Mouse (Mus musculus) monocyte, adult 2 months (primary cell): ENCODE measurements around the gene Raver1.
A peak's percentile ranks its signal among the peaks of the same experiment; 100 is the strongest.

Experiments used
- DNase-seq, 2 experiments: peaks; one replicate each; pipeline ENCODE4 v3.0.0; 2022; ENCODE audit warnings: low spot score in 2 of 2, low read depth in 1 of 2

The Raver1 gene

DNA sequence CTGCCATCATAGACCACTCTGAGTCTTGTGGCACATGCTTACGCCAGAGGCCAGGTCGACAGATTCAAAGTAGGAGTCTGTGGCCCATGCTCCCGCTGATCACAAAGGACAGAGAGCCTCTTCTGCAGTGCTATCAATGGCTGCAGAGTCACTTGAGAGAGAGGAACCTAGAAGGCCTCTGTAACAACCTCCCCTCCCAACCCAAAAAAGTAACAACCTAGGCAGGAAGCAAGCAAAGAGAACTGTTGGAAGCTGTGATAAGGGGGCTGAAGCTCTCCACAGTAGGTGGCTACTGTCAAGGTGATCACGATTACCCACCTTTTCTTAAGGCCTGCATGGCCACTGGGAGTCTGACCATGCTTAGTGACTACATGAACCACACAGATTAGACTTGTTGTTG, 48.2 kb downstream of the Raver1 start:
- DNase-seq = no peak

DNA sequence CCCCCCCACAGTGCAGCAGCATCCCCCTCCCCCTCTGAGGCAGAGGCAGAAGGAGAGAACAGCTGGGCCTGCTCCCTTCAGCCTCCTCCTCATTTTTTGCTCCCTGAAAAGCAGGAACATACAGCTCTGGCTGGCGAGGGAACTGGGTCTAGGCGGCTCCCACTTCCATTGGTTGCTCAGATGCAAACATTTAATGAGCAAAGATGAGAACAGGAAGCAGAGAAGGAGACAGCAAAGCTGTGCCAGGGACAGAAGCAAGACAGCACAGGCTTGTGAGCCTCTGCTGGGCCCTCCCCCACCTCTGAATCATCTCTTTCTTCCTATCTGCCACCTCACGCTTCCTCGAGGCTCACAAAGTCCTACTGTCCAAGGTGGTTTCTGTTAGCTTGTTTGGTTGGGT, 50.5 kb downstream of the Raver1 start:
- no peak for DNase-seq

DNA sequence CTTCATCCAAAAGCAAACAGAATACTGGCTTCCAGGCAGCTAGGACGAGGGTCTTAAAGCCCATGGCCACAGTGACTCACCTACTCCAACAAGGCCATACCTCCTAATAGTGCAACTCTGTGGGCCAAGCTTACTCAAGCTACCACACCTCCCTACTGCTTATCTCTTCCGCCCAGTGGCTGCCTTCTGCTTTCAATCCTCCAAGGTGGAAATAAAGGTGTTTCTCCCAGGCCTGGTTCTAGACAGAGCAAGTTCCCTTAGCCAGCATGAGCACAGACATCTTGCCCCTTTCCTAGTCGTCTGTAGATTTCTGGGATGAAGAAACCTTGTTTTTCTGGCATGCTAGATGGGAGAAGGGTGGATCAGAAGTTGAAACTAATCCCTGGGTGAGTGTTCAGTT, 52.0 kb downstream of the Raver1 start:
- no peak for DNase-seq

DNA sequence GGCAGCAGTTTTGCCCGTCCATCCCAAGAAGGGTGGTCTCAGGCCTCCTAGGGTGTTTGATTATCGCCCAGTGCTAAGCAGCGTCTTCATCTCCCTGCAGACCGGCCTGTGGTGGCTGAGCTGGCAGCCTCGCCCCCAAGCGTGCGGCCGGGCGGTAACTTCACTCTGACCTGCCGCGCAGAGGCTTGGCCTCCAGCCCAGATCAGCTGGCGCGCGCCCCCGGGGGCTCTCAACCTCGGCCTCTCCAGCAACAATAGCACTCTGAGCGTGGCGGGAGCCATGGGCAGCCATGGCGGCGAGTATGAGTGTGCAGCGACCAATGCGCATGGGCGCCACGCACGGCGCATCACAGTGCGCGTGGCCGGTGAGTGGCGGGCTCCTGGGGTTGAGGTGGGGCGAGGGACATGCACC, 54.3 kb downstream of the Raver1 start:
- DNase-seq = no peak

DNA sequence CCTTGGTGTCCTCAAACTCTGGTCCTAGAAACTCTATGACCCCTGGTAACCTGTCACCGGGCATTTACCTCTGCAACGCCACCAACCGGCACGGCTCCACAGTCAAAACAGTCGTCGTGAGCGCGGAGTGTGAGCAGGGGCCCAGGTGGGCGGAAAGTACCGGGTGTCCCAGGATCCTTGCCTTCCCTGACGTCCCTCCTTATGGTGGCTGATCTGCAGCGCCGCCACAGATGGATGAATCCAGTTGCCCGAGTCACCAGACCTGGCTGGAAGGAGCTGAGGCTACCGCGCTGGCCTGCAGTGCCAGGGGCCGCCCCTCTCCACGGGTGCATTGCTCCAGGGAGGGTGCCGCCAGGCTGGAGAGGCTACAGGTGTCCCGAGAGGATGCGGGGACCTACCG, 55.1 kb downstream of the Raver1 start:
- DNase-seq = no peak

DNA sequence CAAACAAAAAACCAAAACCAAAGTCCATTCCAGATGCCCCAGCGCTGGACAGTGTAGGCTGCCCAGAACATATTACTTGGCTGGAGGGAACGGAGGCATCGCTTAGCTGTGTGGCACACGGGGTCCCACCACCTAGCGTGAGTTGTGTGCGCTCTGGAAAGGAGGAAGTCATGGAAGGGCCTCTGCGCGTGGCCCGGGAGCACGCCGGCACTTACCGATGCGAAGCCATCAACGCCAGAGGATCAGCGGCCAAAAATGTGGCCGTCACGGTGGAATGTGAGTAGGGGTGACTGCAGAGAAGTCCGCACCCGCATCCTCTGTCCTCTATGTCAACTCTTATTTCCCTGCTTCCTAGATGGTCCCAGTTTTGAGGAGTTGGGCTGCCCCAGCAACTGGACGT, 55.6 kb downstream of the Raver1 start:
- DNase-seq = no peak

DNA sequence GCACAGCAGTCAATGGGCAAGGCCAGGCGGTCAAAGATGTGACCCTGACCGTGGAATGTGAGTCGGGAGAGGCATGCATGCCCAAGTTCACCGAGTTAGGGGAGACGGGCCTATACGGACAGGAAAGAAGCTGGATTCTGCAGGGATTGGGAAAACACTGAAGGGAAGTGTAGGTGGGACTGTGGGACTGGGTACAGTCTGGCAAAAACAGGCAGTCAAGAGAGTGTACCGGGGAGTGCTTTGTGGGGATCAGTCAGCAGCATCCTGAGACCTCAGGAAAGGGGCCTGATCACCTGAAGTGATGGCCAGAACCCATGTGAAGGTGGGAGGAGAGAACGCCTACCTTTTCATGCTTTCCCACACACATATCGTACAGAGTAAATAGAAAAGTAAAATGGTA, 56.2 kb downstream of the Raver1 start:
- no peak for DNase-seq

DNA sequence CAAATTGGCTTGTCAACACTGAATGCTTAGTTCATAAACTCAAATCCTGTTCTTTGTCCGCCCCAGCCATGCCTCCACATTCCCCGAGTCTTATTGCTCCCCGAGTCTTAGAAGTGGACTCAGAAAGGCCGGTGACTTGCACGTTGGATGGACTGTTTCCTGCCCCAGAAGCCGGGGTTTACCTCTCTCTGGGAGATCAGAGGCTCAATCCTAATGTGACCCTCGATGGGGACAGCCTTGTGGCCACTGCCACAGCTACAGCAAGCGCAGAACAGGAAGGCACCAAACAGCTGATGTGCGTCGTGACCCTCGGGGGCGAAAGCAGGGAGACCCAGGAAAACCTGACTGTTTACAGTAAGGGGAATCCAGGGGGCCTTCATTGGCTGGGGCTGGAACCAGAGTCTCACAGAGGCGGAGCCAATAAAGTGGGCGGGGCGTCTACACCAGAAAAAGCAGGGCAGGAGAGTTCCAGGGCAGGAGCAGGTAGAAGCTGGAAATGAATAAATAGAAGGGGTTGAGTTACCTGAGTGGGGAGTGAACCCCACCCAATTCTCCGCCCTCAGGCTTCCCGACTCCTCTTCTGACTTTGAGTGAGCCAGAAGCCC, 57.2 kb downstream of the Raver1 start:
- DNase-seq = no peak

DNA sequence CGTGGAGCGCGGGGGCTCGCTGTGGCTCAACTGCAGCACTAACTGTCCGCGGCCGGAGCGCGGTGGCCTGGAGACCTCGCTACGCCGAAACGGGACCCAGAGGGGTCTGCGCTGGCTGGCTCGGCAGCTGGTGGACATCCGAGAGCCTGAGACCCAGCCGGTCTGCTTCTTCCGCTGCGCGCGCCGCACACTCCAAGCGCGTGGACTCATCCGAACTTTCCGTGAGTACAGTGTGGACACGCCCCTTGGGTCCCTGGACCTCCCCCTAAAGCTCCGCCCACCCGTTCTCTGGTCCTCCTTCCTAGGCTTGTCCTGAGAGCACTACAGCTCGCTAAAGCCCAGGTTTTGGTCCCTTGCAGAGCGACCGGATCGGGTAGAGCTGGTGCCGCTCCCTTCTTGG, 58.7 kb downstream of the Raver1 start:
- peak; percentile 68 to 84 for DNase-seq

DNA sequence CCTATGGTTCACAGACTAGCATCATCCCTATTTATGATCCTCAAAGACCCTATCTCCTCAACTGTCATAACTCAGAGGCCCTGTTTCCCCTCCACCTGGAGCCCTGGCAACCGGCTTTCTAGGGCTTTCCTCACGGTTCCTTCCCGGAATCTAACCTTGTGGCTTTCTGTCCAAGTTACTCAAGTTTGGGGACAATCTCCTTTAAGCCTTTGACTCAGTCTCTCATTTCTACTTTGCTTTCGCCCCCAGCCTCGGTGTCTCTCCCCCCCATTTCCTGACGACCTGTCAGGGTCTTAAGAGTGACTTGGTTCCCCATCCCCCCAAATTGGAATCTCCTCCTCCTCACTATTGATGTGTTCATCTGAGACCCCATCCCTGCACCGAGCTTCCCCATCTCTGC, 59.3 kb downstream of the Raver1 start:
- no peak for DNase-seq

DNA sequence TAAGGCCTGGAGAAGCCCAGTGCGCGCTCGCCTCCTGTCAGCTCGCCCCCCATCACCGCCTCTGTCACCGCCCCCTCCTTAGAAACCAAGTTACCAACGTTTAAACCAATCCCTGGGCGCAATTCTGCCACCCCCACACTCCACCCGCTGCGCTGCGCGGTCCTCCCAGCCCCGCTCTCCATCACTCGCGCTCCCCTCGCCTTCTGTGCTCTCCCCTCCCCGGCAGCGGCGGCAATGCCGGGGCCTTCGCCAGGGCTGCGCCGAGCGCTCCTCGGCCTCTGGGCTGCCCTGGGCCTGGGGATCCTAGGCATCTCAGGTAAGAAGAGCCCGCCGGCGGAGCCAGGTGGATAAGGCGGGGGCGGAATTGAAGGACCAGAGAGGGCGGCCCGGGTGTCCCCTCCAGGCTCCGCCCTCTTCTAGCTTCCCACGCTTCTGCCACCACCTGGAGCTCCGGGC, 59.9 kb downstream of the Raver1 start, which contains the start of gene Icam5:
Icam5 (plus strand) TSS at position 178 of the 456 bp plus-strand sequence.
- DNase-seq = no peak

DNA sequence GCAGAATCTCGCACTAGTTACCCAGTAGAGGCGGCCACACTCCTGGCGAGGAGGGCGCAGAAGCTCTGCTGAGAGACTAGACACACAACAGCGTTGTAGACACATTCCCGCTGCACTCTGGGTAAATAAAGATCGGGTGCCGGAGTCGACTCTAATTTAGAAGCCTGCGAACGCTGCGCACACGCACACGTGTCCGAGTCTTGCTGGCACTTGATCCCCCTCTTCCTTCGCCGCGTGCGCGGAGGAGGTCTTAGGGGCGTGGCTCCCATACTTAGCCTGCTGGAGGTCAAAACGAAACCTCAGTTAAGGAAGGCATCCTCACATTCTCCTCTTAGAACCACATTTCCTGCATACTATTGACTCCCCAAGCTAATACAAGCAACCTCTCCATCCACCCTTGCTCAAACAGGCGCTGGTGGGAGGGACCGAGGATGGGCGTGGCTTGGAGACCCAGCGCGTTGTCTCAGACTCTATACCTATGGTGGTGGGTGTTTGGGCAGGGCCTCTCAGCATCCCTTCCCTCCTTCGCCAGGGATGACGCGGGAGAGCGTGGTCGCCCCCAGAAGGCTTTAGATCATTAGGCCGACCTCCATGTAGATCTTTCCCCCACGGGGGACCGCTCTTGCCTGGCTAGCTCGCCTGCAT, 60.4 kb downstream of the Raver1 start:
- DNase-seq = peak in 1 of 2 experiments; percentile 41

DNA sequence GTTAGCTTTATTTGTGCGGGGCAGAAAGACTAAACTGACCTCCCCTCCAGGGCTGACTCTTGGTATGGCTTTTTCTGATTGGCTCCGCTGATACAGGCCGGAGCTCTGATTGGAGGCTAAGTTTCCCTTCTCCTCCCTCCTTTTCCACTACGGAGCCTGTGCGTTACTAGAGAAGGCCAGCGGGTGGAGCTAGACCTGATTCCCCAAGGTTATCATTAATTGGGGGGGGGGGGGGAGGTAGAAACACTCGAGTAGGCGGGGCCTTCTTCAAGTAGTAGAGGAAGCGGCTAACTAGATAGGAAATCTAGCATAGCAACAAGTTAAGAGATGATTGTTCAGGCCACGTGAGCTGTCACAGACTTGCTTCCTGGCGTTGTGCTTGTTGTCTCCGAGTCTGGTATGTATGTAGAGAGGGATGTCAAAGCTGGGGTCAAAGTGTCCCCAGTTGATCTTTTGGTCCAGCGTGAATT, 61.0 kb downstream of the Raver1 start:
- DNase-seq = peak; percentile 64 to 78

DNA sequence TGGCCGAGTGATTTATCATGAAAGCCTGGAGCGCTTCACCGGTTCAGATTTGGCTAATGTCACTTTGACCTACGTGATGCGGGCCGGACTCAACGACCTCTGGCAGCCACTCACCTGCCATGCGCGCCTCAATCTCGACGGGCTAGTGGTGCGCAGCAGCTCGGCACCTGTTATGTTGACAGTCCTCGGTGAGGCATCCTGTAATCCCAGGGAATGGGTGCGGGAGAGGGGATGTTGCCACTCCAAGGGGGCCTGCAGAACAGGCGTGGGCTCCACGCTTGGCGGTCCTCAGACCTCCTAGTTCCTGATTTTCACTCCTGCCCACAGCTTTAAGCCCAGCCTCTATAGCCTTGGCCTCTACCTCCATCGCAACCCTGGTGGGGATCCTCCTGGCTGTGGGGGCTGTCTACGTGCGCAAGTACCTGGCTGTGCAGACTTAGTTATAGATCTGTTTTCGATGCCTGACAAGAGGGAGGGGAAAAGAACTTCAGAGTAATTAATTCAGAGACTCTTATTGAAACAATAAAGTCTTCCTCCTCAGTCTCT, 61.7 kb downstream of the Raver1 start:
- no peak for DNase-seq

DNA sequence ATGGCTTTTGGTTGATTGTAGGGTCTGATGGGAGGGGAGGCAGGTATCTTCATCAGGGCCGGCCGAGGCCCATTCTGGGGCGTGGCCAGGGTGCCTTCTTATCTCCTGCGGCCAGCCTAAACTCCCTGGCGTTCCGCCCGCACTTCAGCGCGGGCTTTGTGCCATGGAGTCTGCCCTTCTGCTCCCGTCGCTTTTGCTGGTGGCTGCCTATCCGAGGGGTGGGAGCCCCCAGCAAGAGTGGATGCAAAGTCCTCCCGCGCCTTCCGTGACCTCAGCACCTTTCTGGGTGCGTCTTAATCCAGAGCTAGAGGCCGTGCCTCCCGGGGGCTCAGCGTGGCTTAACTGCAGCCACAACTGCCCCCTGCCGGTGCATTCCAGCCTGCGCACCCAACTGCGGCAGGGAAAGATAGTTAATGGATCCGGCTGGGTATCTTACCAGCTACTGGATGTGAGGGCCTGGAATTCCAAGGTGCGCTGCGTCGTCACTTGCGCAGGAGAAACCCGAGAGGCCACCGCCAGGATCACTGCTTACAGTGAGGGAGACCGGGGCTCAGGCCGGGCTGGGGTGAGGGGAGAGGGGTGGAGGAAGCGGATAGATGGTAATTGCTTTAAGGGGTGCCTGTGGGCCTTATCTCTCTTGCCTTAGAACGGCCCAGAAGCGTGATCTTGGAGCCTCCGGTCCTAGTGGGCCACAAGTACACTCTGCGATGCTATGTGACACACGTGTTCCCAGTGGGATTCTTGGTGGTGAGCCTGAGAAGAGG, 62.3 kb downstream of the Raver1 start, which contains the start of gene Icam4:
Icam4 (plus strand) TSS at position 83 of the 764 bp plus-strand sequence.
- peak; percentile 48 to 73 for DNase-seq

DNA sequence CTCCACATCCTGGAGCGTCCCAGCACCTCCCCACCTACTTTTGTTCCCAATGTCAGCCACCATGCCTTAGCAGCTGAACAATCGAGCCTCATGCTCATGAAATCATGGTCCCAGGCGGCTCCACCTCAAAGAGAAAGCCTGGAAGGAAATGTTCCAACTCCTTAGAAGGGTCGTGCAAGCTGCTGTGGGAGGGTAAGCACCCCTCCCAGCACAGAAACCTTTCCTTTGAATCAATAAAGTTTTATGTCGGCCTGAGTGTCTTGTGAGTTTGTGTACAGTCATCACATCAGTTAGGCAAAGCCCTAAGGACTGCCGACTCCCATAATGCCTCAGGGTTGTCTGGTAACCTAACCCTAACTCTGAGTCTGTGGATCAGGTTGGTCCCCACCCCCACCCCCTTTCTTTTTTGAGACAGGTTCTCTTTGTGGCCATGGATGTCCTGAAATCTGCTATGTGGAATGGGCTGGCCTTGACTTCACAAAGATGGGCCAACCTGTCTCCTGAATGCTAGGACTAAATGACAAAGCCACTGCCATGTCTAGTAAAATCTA, 63.2 kb downstream of the Raver1 start:
- no peak for DNase-seq

DNA sequence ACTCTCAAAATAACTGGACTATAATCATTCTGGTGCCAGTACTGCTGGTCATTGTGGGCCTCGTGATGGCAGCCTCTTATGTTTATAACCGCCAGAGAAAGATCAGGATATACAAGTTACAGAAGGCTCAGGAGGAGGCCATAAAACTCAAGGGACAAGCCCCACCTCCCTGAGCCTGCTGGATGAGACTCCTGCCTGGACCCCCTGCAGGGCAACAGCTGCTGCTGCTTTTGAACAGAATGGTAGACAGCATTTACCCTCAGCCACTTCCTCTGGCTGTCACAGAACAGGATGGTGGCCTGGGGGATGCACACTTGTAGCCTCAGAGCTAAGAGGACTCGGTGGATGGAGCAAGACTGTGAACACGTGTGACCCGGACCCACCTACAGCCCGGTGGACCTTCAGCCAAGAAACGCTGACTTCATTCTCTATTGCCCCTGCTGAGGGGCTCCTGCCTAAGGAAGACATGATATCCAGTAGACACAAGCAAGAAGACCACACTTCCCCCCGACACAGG, 64.0 kb downstream of the Raver1 start:
- DNase-seq = no peak

DNA sequence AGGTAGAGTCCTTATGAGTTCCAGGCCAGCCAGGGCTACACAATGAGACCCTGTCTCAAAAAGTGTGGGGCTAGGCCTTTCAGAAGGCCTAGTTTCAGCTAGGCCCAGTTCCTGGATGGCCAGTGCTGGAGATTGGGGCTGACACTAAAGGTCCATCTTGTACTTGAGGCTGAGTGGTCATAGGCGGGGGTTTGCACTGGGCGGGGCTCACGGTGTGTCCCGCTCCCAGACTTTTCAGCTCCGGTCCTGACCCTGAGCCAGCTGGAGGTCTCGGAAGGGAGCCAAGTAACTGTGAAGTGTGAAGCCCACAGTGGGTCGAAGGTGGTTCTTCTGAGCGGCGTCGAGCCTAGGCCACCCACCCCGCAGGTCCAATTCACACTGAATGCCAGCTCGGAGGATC, 65.0 kb downstream of the Raver1 start:
- DNase-seq = no peak

DNA sequence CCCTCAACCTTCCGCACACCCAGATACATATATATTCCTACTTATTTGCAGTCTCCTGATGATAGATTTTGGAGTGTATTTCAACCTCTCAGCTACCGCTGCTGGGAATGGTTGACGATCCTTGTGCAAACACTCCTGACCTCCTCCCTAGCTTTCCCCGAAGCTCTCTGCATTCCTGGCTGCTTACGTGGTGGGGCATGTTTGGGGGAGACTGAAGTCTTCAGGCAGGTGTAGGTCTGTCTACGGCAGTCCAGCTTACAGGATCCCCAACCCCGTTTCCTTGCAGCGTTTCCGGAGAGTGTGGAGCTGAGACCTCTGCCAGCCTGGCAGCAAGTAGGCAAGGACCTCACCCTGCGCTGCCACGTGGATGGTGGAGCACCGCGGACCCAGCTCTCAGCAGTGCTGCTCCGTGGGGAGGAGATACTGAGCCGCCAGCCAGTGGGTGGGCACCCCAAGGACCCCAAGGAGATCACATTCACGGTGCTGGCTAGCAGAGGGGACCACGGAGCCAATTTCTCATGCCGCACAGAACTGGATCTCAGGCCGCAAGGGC, 66.5 kb downstream of the Raver1 start:
- DNase-seq = no peak
